Mouse (Mus musculus) cerebellum, adult 9-10 months (tissue): ENCODE measurements at regions not wholly inside any gene's neighbourhood (a gene's known extent, or its start where the extent isn't known, plus 50 kb on each side); places are given as distances from the start of the nearest gene placed in this dataset.

Experiments used
- DNase-seq: peaks from one replicate; pipeline ENCODE4 v3.0.0; 2022

GRCm38 (mm10) chr13:70989999-70990645 lies 148.5 kb upstream of the Adamts16 start:
- no peak for DNase-seq

- no peak for DNase-seq
Observed at GRCm38 (mm10) chr13:70979344-70979743, 137.7 kb upstream of the Adamts16 start.

DNA sequence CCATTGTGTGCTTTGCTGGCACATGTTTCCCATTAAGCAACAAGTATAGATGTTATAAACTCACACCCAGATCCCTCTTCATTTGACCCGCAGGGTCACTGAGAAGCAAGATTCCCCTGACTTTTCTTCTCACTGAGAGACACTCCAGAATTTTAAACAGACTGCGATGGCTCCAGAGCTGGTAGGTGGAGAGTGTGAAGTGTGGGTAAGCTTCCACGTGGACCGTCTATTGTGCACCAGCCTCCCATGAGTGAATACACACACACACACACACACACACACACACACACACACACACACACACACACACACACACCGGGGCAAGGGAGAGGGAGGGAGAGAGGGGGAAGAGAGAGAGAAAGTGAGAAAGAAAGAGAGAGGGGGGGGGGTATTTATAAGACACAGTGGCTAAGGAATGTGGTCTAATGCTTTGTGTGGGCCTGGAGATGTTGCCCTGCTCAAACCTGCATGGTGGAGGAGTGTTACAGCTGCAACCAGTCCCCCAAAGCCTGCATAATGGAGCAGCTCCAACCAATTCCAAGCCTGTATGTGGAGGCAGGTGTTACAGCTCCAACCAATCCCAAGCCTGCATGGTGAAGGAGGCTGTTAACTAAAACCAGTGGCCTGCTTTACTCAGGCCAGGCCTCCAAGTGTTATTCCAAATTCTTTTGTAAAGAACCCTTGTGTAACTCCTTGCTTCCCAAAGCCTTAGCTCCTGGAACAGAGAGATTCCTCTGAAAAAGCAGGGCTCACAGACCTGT lies 137.1 kb upstream of the Adamts16 start:
- DNase-seq, result no peak

DNA sequence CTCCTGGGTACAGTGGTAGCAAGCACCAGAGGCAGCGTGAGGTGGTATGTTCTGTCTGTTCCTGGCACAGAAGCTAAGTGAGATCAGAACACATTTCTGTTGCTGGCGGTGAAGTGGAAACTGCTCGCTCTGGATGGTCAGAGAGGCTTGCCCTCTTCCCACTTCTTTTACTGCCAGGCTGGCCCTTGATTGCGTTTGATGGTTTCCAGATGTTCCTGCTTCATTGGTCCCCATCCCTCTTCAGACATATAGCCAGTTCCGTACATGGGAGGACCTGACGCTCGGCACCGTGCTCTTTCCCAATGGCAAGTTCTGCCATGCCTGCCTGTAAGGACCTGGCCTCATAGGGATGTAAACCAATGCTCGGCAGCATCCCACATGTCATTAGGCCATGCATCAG lies 128.0 kb upstream of the Adamts16 start:
- no peak for DNase-seq

DNA sequence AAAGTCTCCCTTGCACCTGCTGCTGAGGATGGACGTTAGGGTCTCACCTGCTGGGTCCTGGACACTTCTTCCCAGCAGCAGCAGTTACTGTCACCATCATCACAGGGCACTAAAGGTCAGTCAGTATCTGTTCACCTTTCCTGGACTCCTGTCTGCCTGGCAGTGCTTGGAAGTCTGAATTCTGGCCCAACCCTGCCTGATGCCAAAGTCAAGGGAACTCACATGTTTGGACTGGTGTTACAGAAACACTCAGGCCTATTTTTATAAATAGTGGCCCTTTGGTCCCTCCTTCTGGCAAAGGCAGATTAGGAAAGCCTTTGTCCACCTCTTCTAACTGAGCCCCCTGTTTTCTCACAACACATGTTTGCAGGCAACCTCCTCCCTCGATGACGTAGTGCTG lies 126.2 kb upstream of the Adamts16 start:
- no peak for DNase-seq

DNA sequence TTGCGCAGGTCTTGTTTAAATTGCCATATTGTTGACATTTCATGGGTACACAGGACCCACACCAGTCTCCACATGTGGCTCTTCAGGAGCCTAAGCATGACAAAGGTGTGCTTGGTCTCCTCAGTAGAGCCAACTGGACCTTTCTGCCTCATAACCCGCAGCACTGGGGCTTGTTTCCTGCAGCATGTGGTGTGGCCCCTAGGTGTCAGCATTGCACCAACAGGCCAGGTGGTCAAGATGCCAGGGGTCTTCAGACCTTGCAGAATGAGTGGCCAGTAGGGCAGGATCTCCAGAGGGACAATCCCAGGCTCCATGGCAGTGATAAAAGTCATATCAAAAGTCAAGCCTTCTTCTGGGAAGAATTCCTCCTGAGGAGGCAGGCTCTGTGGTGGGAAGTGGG lies 121.8 kb upstream of the Adamts16 start:
- no peak for DNase-seq

DNA sequence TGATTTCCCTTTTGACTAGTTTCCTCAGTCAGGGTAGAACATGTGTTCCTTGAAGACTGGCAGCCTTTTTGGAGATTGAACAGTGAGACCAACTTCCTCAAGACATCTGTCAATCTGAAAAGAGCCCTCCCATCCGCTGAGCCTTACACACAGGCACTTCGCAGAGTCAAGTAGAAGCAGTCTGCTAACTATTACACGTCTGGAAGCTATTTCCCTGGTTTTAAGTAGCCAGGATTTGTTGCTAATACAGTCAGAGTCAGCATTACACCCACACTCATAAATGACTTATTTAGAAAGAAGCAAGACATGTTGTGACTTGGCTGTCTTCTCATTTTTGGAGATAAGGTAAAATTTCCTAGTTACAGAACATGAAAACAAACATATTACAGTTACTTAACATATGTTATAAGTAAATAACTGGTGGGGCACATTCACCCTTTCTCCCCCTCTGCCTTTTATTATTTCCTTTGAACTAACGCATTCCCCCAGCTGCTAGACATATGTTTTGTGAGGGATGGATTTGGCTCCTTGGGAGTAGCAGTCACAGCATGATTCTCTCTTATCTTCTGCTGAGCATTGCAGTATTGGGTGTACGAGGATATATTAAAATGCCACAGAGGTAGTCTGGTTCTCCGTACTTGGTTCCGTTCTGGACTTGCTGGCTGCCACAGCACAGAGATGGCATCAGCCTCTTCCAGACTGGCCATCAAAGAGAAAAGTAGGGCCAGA lies 92.9 kb upstream of the Adamts16 start:
- DNase-seq, result no peak

- DNase-seq, result no peak
Observed at GRCm38 (mm10) chr13:70913834-70914233, 72.2 kb upstream of the Adamts16 start.

DNA sequence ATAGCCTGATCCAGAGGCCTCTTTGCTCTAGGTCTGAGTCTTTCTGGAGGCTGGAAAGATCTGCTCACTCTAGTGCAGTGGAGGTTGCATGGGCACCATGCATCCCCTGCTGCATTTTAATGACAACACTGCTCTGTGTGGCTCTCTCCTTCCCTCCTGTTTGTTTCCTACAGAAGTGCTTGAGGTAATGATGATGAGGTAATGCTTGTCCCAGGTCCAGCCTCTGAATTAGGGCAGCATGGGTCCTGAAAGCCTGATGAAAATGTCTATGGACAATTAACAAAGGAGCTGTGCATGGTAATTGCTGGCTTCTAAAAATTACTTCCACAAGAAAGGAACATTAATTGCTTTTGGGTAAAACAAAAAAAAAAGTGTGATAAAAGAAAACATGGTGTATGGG lies 69.3 kb upstream of the Adamts16 start:
- no peak for DNase-seq

DNA sequence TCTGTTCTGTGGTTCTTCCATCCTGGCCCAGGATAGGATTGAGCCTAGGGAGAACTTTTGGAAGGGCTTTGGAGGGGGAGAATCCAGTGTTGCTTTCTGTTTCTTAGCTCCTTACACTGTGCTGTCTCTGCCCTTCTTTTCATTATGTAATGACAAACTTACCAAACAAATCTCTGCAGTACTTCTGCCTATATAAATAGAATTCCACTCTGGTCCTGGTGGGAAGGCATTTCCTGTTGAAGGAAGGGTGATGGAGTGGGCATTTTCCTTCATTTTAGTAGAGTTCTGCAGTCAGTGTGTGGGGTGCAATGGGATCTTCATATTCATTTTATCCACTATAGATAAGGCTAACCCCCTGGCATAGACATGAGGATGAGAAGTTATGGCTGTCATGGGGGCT lies 63.2 kb upstream of the Adamts16 start:
- DNase-seq, result no peak

- DNase-seq, result no peak
Observed at GRCm38 (mm10) chr13:70903831-70904230, 62.2 kb upstream of the Adamts16 start.

GRCm38 (mm10) chr13:70903150-70903549 lies 61.5 kb upstream of the Adamts16 start:
- DNase-seq, result no peak

DNA sequence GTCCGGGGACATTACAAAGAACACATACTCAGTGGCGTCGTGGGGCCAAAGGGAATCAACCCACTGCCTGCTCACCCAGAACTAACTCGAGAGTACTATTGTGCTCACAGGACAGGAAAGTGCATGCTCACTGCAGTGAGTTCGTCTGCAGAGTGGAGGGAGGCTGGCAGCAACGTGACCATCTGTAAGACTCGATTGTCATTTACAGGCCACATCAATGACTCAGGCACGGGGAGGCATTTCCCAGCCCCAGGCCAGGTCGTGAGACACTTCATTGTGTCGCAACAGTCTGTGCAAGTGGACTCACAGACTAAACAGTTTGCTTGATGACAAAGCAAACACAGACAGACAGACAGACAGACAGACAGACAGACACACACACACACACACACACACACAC lies 61.1 kb upstream of the Adamts16 start:
- no peak for DNase-seq

- no peak for DNase-seq
Observed at GRCm38 (mm10) chr13:70891634-70892033, 50.0 kb upstream of the Adamts16 start.
